Mouse (Mus musculus): ENCODE results near the gene Mospd3. TPM values are rescaled to one million over a fixed set of nuclear protein-coding genes. Genes with fewer than 3 reads are reported as not detected.

Mospd3 gene
- total and polyA plus RNA-seq, 3 experiments, result 10.7 to 32.3 (median 16.3) TPM

DNA sequence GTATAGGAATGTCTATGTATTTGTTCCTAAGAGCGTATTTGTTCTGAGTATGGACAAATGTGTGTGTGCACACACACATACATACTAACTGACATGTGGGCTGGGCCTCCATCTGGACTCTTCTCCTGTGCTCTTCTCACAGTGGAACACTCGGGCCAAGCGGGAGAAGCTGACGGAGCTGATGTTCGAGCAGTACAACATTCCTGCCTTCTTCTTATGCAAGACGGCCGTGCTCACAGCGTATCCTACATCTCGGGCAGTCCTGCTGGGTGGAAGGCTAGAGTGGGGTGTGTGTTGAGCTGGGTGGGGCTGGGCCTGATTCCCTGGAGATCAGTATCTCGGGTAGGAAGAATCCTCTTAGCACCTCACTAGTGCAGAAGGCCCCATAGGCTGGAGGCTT, 37.9 kb downstream of the Mospd3 start:
- no peak overlapping the region for H3K9ac ChIP-seq (ENCODE audit: low read depth, low read length)
- 66% methylated on average over 10 of the region's 10 CpGs for WGBS
- no peak for DNase-seq
- H3K27me3 ChIP-seq (ENCODE audit: control insufficient read depth, insufficient read depth, low read length), result no peaks in the 10 kb centered on the region
- H3K4me1 ChIP-seq (ENCODE audit: control insufficient read depth, insufficient read depth, low read length), result no peaks in the 10 kb centered on the region
- intact Hi-C loops (cut with DNase I), result no loop called here
- H3K36me3 ChIP-seq (ENCODE audit: control insufficient read depth, insufficient read depth, low read length), result no peaks in the 10 kb centered on the region
- H3K79me2 ChIP-seq (replicated peaks; ENCODE audit: control insufficient read depth, insufficient read depth, low read length), result no peaks in the 10 kb centered on the region
- no peak overlapping the region for H3K27ac ChIP-seq
- H3K4me3 ChIP-seq, result no peak overlapping the region
- TF ChIP-seq EP300 (IDR thresholded peaks at IDR 0.05; ENCODE audit: insufficient read depth, low read depth, low read length), result no peak
- TF ChIP-seq CTCF (IDR thresholded peaks at IDR 0.05), result no peak
- no peak for TF ChIP-seq POLR2A (IDR thresholded peaks at IDR 0.05; ENCODE audit: insufficient read depth, low read depth, low read length)

DNA sequence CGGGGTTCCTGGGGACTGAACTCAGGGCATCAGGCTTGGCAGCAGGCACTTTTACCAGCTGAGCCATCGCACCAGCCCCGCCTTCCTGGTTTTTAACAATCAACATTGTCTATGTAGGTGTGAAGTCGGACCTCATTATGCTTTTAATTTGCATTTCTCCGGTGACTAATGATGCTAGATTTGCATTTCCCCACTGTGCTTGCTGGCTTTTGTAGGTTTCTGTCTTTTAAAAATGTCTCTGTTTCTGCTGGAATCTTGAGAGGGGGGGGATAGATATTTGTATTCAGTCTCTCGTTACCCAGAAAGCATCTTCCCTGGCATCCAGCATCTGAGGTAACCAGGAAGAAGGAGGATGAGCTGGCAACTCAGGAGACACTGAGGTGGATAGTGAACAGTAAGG, 39.3 kb downstream of the Mospd3 start:
- no peak for TF ChIP-seq CTCF (IDR thresholded peaks at IDR 0.05)
- no peak for TF ChIP-seq EP300 (IDR thresholded peaks at IDR 0.05; ENCODE audit: insufficient read depth, low read depth, low read length)
- TF ChIP-seq POLR2A (IDR thresholded peaks at IDR 0.05; ENCODE audit: insufficient read depth, low read depth, low read length), result no peak
- Histone ChIP-seq H3K9ac (ENCODE audit: low read depth, low read length) (no peak overlapping the region), H3K36me3 (ENCODE audit: control insufficient read depth, insufficient read depth, low read length) (no peaks in the 10 kb centered on the region), H3K4me3 (no peak overlapping the region), H3K4me1 (ENCODE audit: control insufficient read depth, insufficient read depth, low read length) (no peaks in the 10 kb centered on the region), H3K27me3 (ENCODE audit: control insufficient read depth, insufficient read depth, low read length) (no peaks in the 10 kb centered on the region), H3K27ac (no peak overlapping the region), H3K79me2 (replicated peaks; ENCODE audit: control insufficient read depth, insufficient read depth, low read length) (no peaks in the 10 kb centered on the region)
- DNase-seq, result no peak
- intact Hi-C loops (cut with DNase I), result no loop called here
- 61% methylated on average over 6 of the region's 6 CpGs for WGBS

DNA sequence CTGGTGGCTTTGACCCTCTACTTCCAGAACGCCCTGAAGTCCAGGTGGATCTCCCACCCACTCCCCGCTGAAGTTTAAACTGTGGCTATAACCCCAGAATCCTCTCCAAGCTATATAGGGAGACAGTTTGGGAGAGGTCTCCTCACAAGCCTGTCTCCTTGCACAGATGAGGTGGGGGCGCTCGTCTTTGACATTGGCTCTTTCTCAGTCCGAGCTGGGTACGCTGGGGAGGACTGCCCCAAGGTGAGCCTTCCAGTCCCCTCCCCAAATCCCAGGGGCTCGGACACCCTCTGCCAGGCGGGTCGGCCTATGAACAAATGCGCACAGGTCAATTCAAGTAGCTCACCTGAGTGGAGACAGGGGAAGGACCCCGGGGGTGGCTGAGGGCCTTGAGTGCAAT, 47.0 kb downstream of the Mospd3 start:
- H3K27ac ChIP-seq, result no peak overlapping the region
- no peaks in the 10 kb centered on the region for H3K36me3 ChIP-seq (ENCODE audit: control insufficient read depth, insufficient read depth, low read length)
- intact Hi-C loops (cut with DNase I), result no loop called here
- H3K27me3 ChIP-seq (ENCODE audit: control insufficient read depth, insufficient read depth, low read length), result peaks cover 11% of the 10 kb centered on the region
- no peak overlapping the region for H3K9ac ChIP-seq (ENCODE audit: low read depth, low read length)
- H3K4me1 ChIP-seq (ENCODE audit: control insufficient read depth, insufficient read depth, low read length), result no peaks in the 10 kb centered on the region
- TF ChIP-seq CTCF (IDR thresholded peaks at IDR 0.05) (no peak), EP300 (IDR thresholded peaks at IDR 0.05; ENCODE audit: insufficient read depth, low read depth, low read length) (no peak), POLR2A (IDR thresholded peaks at IDR 0.05; ENCODE audit: insufficient read depth, low read depth, low read length) (no peak)
- H3K4me3 ChIP-seq, result no peak overlapping the region
- no peak for DNase-seq
- 42% methylated on average over 11 of the region's 11 CpGs for WGBS
- H3K79me2 ChIP-seq (replicated peaks; ENCODE audit: control insufficient read depth, insufficient read depth, low read length), result no peaks in the 10 kb centered on the region

DNA sequence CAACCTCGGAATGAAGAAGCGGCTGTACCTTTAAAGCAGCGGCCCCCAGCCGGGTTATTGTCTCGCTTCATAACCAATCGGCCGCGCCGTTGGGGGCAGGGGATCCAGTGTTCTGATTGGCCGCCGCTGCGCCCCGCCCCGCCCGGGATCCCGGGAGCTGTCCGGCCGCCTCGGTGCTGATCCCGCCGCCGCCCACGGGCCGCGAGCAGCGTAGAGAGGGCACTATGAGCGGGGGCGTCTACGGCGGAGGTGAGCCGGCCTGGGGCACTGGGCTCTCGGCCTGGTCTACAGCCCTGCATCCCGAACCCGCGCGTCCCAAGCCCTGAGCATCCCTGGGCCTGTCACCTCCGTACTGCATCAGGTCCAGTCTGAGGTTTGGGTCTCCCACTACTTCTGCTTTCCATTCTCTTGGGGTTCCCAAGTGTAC, 47.4 kb downstream of the Mospd3 start, which contains the start of gene Actl6b:
Actl6b (plus strand) TSS at position 107 of the 427 bp plus-strand sequence.
- Histone ChIP-seq H3K27ac (no peak within 1 kb of the TSS), H3K9ac (ENCODE audit: low read depth, low read length) (no peak within 1 kb of the TSS), H3K4me1 (ENCODE audit: control insufficient read depth, insufficient read depth, low read length) (no peaks in the 10 kb centered on the region), H3K36me3 (ENCODE audit: control insufficient read depth, insufficient read depth, low read length) (no peaks in the 10 kb centered on the region), H3K79me2 (replicated peaks; ENCODE audit: control insufficient read depth, insufficient read depth, low read length) (no peaks in the 10 kb centered on the region), H3K27me3 (ENCODE audit: control insufficient read depth, insufficient read depth, low read length) (peaks cover 11% of the 10 kb centered on the region), H3K4me3 (no peak within 1 kb of the TSS)
- peak; percentile 51 to 69 for DNase-seq
- TF ChIP-seq EP300 (IDR thresholded peaks at IDR 0.05; ENCODE audit: insufficient read depth, low read depth, low read length) (no peak), POLR2A (IDR thresholded peaks at IDR 0.05; ENCODE audit: insufficient read depth, low read depth, low read length) (no peak), CTCF (IDR thresholded peaks at IDR 0.05) (no peak)
- intact Hi-C loops (cut with DNase I), result no loop called here
- 3% methylated on average over 36 of the region's 37 CpGs for WGBS

DNA sequence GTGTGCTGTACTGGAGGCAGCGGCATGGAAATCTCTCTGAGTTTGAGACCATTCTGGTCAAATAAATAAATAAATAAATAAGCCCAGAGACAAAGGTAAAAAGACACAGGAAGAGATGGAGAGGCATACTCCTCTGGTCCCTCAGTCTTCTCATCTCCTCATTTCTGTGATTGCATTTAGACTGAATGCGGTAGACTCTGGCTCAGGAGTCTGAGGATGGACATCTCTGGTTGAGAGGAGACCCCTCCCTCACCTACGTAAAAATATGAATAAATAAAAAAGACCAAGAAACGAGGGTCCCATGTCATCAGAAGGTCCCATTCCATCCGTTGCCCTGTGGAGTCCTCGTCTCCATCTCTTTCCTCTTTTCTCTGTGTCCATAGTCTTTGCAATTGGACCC, 47.9 kb downstream of the Mospd3 start:
- Histone ChIP-seq H3K27ac (no peak overlapping the region), H3K4me1 (ENCODE audit: control insufficient read depth, insufficient read depth, low read length) (no peaks in the 10 kb centered on the region), H3K27me3 (ENCODE audit: control insufficient read depth, insufficient read depth, low read length) (peaks cover 11% of the 10 kb centered on the region), H3K36me3 (ENCODE audit: control insufficient read depth, insufficient read depth, low read length) (no peaks in the 10 kb centered on the region), H3K4me3 (no peak overlapping the region), H3K9ac (ENCODE audit: low read depth, low read length) (no peak overlapping the region), H3K79me2 (replicated peaks; ENCODE audit: control insufficient read depth, insufficient read depth, low read length) (no peaks in the 10 kb centered on the region)
- 26% methylated on average over 6 of the region's 6 CpGs for WGBS
- no peak for DNase-seq
- no peak for TF ChIP-seq EP300 (IDR thresholded peaks at IDR 0.05; ENCODE audit: insufficient read depth, low read depth, low read length)
- no peak for TF ChIP-seq CTCF (IDR thresholded peaks at IDR 0.05)
- TF ChIP-seq POLR2A (IDR thresholded peaks at IDR 0.05; ENCODE audit: insufficient read depth, low read depth, low read length), result no peak
- intact Hi-C loops (cut with DNase I), result no loop called here

DNA sequence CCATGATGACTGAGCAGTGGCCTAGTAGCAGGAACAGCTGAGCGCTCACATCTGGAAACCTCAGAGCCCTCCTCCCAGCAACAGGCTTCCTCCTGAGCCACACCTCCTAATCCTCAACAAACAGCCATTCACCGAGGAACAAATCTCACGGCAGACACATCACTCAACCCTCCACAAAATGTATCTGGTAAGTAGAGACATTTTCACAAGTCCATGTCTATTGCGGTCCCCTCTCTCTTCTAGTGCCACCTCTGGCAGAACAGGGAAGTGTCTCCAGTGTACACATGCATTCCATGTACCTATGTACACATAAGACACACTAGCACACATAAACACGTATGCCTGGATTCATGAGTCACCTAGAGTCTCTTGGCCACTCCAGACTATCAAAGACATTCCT, 49.7 kb downstream of the Mospd3 start:
- Histone ChIP-seq H3K36me3 (ENCODE audit: control insufficient read depth, insufficient read depth, low read length) (no peaks in the 10 kb centered on the region), H3K27me3 (ENCODE audit: control insufficient read depth, insufficient read depth, low read length) (peaks cover 11% of the 10 kb centered on the region), H3K9ac (ENCODE audit: low read depth, low read length) (no peak overlapping the region), H3K4me1 (ENCODE audit: control insufficient read depth, insufficient read depth, low read length) (no peaks in the 10 kb centered on the region), H3K4me3 (no peak overlapping the region), H3K27ac (no peak overlapping the region), H3K79me2 (replicated peaks; ENCODE audit: control insufficient read depth, insufficient read depth, low read length) (no peaks in the 10 kb centered on the region)
- no peak for DNase-seq
- intact Hi-C loops (cut with DNase I), result no loop called here
- 68% methylated on average over 5 of the region's 5 CpGs for WGBS
- TF ChIP-seq EP300 (IDR thresholded peaks at IDR 0.05; ENCODE audit: insufficient read depth, low read depth, low read length) (no peak), CTCF (IDR thresholded peaks at IDR 0.05) (peak; percentile 43)

All from heart, adult 2 months (tissue).